Mouse (Mus musculus) limb, embryonic 15.5 days (tissue): ENCODE data around the gene Dhx58. TPM values are rescaled to one million over a fixed set of nuclear protein-coding genes. Genes with fewer than 3 reads are reported as not detected.

Experiments
- ATAC-seq: fragments of 200-750 bp; cut with Nextera tagmentation; 2 replicates; pipeline ENCODE4 v1.8.0; 2017; ENCODE audit warnings: low read depth, moderate TSS enrichment; ENCODE audit not compliant: insufficient number of reproducible peaks, low FRiP score, low TSS enrichment
- H3K27ac ChIP-seq: fragments of 300-500 bp; sonication (generic); 2 replicates; pipeline ENCODE4 v1.5.1; 2015; ENCODE audit warnings: moderate library complexity, mild to moderate bottlenecking, inconsistent platforms
- H3K27me3 ChIP-seq: fragments of 300-500 bp; sonication (generic); 2 replicates; pipeline ENCODE4 v1.6.1; 2015; ENCODE audit warnings: inconsistent platforms
- H3K36me3 ChIP-seq: fragments of 300-500 bp; sonication (generic); 2 replicates; pipeline ENCODE4 v1.6.1; 2015; ENCODE audit warnings: inconsistent platforms
- H3K4me1 ChIP-seq: fragments of 300-500 bp; sonication (generic); 2 replicates; pipeline ENCODE4 v1.6.1; 2015; ENCODE audit warnings: inconsistent platforms
- H3K4me2 ChIP-seq: fragments of 300-500 bp; sonication (generic); 2 replicates; pipeline ENCODE4 v1.6.1; 2015; ENCODE audit warnings: mild to moderate bottlenecking, inconsistent platforms
- H3K4me3 ChIP-seq: fragments of 300-500 bp; sonication (generic); 2 replicates; pipeline ENCODE4 v1.5.1; 2015; ENCODE audit warnings: mild to moderate bottlenecking, inconsistent platforms
- H3K9ac ChIP-seq: fragments of 300-500 bp; sonication (generic); 2 replicates; pipeline ENCODE4 v1.6.1; 2015; ENCODE audit warnings: inconsistent platforms
- H3K9me3 ChIP-seq: fragments of 300-500 bp; sonication (generic); 2 replicates; pipeline ENCODE4 v1.6.1; 2016; ENCODE audit warnings: inconsistent platforms
- WGBS: fragments of 180-500 bp; shearing (Covaris S2); methylation state at CpG from one replicate; pipeline ENCODE4 v1.1.7; 2015; 5-methylcytosine and 5-hydroxymethylcytosine counted together
- polyA plus RNA-seq: library from polyadenylated mRNA; unstranded; fragments of >200 nt; fragmentation: Nextera tagmentation; extraction: Ambion mirVana; gene quantifications from 2 replicates; pipeline ENCODE4 v1.2.1, GENCODE M21; 2015

Dhx58 gene
- polyA plus RNA-seq, 1 experiment from 2014 or later, result 2.9 TPM

- Histone ChIP-seq H3K9me3 (no peaks in the 10 kb centered on the region), H3K4me1 (peaks cover 39% of the 10 kb centered on the region), H3K27me3 (no peaks in the 10 kb centered on the region), H3K36me3 (peaks cover 38% of the 10 kb centered on the region), H3K4me2 (no peak overlapping the region), H3K9ac (no peak overlapping the region), H3K4me3 (no peak overlapping the region), H3K27ac (peak overlapping the region; percentile 75)
- no peak for ATAC-seq
- 62% methylated on average over 4 of the region's 4 CpGs for WGBS
Measured at GRCm38 (mm10) chr11:100721254-100721653, 17.2 kb upstream of the Dhx58 start.

- Histone ChIP-seq H3K4me2 (no peak overlapping the region), H3K36me3 (peaks cover 46% of the 10 kb centered on the region), H3K4me3 (no peak overlapping the region), H3K27ac (no peak overlapping the region; the same call in 1 of the 2 replicates), H3K4me1 (peaks cover 38% of the 10 kb centered on the region), H3K27me3 (no peaks in the 10 kb centered on the region), H3K9me3 (no peaks in the 10 kb centered on the region), H3K9ac (no peak overlapping the region; the same call in 1 of the 2 replicates)
- no peak for ATAC-seq
- WGBS, result 71% methylated on average over 5 of the region's 5 CpGs
Measured at GRCm38 (mm10) chr11:100720345-100720744, 16.3 kb upstream of the Dhx58 start.

GRCm38 (mm10) chr11:100719893-100720292 lies 15.8 kb upstream of the Dhx58 start:
- peaks cover 50% of the 10 kb centered on the region for H3K36me3 ChIP-seq
- 88% methylated on average over 11 of the region's 11 CpGs for WGBS

GRCm38 (mm10) chr11:100719312-100719711 lies 15.2 kb upstream of the Dhx58 start:
- peaks cover 52% of the 10 kb centered on the region for H3K36me3 ChIP-seq
- H3K4me3 ChIP-seq, result no peak overlapping the region
- 73% methylated on average over 3 of the region's 3 CpGs for WGBS
- no peak overlapping the region for H3K27ac ChIP-seq
- no peaks in the 10 kb centered on the region for H3K9me3 ChIP-seq
- H3K4me1 ChIP-seq, result peaks cover 33% of the 10 kb centered on the region
- no peaks in the 10 kb centered on the region for H3K27me3 ChIP-seq
- H3K4me2 ChIP-seq, result no peak overlapping the region
- ATAC-seq, result no peak
- no peak overlapping the region for H3K9ac ChIP-seq

More at GRCm38 (mm10) chr11:100719893-100720292, 15.8 kb upstream of the Dhx58 start:
- no peaks in the 10 kb centered on the region for H3K9me3 ChIP-seq
- H3K9ac ChIP-seq, result no peak overlapping the region
- no peak overlapping the region for H3K27ac ChIP-seq
- no peak overlapping the region for H3K4me3 ChIP-seq
- H3K4me2 ChIP-seq, result no peak overlapping the region
- no peaks in the 10 kb centered on the region for H3K27me3 ChIP-seq
- ATAC-seq, result no peak
- H3K4me1 ChIP-seq, result peaks cover 34% of the 10 kb centered on the region

- no peak overlapping the region for H3K4me2 ChIP-seq
- no peaks in the 10 kb centered on the region for H3K27me3 ChIP-seq
- 88% methylated on average over 4 of the region's 4 CpGs for WGBS
- no peak for ATAC-seq
- H3K9ac ChIP-seq, result no peak overlapping the region
- H3K36me3 ChIP-seq, result peaks cover 52% of the 10 kb centered on the region
- H3K27ac ChIP-seq, result no peak overlapping the region
- H3K4me1 ChIP-seq, result peaks cover 38% of the 10 kb centered on the region
- H3K4me3 ChIP-seq, result no peak overlapping the region
- H3K9me3 ChIP-seq, result no peaks in the 10 kb centered on the region
Measured at GRCm38 (mm10) chr11:100718866-100719265, 14.8 kb upstream of the Dhx58 start.

- no peak overlapping the region for H3K9ac ChIP-seq
- ATAC-seq, result no peak
- peaks cover 52% of the 10 kb centered on the region for H3K36me3 ChIP-seq
- no peaks in the 10 kb centered on the region for H3K9me3 ChIP-seq
- no peak overlapping the region for H3K4me3 ChIP-seq
- 81% methylated on average over 7 of the region's 7 CpGs for WGBS
- H3K4me2 ChIP-seq, result no peak overlapping the region
- peaks cover 42% of the 10 kb centered on the region for H3K4me1 ChIP-seq
- H3K27ac ChIP-seq, result no peak overlapping the region
- H3K27me3 ChIP-seq, result no peaks in the 10 kb centered on the region
Measured at GRCm38 (mm10) chr11:100718462-100718861, 14.4 kb upstream of the Dhx58 start.

- Histone ChIP-seq H3K36me3 (peaks cover 52% of the 10 kb centered on the region), H3K4me3 (no peak overlapping the region), H3K9me3 (no peaks in the 10 kb centered on the region), H3K27ac (no peak overlapping the region), H3K4me2 (no peak overlapping the region), H3K27me3 (no peaks in the 10 kb centered on the region), H3K9ac (no peak overlapping the region), H3K4me1 (peaks cover 44% of the 10 kb centered on the region)
- WGBS, result 86% methylated on average over 3 of the region's 3 CpGs
- ATAC-seq, result no peak
Measured at GRCm38 (mm10) chr11:100716649-100717048, 12.6 kb upstream of the Dhx58 start.

- Histone ChIP-seq H3K4me3 (no peak overlapping the region), H3K36me3 (peaks cover 56% of the 10 kb centered on the region), H3K9me3 (no peaks in the 10 kb centered on the region), H3K27me3 (no peaks in the 10 kb centered on the region), H3K4me1 (peaks cover 38% of the 10 kb centered on the region), H3K9ac (no peak overlapping the region), H3K27ac (no peak overlapping the region), H3K4me2 (no peak overlapping the region)
- 88% methylated on average over 6 of the region's 6 CpGs for WGBS
- no peak for ATAC-seq
Measured at GRCm38 (mm10) chr11:100714948-100715347, 10.9 kb upstream of the Dhx58 start.

- H3K9ac ChIP-seq, result peak overlapping the region; percentile 7; the same call in 1 of the 2 replicates
- no peaks in the 10 kb centered on the region for H3K27me3 ChIP-seq
- H3K27ac ChIP-seq, result peak overlapping the region; percentile 63
- H3K4me2 ChIP-seq, result peak overlapping the region; percentile 54; the same call in 1 of the 2 replicates
- H3K4me1 ChIP-seq, result peaks cover 34% of the 10 kb centered on the region
- 47% methylated on average over 6 of the region's 6 CpGs for WGBS
- H3K9me3 ChIP-seq, result no peaks in the 10 kb centered on the region
- ATAC-seq, result no peak
- H3K36me3 ChIP-seq, result peaks cover 57% of the 10 kb centered on the region
- H3K4me3 ChIP-seq, result no peak overlapping the region
Measured at GRCm38 (mm10) chr11:100714534-100714915, 10.5 kb upstream of the Dhx58 start.

- ATAC-seq, result no peak
- H3K36me3 ChIP-seq, result peaks cover 57% of the 10 kb centered on the region
- H3K27me3 ChIP-seq, result no peaks in the 10 kb centered on the region
- no peaks in the 10 kb centered on the region for H3K9me3 ChIP-seq
- peak within 1 kb of the TSS; percentile 54 for H3K4me2 ChIP-seq
- H3K4me3 ChIP-seq, result peak within 1 kb of the TSS; percentile 27
- WGBS, result 9% methylated on average over 38 of the region's 38 CpGs
- peaks cover 31% of the 10 kb centered on the region for H3K4me1 ChIP-seq
- H3K9ac ChIP-seq, result peak within 1 kb of the TSS; percentile 7; the same call in 1 of the 2 replicates
- peak within 1 kb of the TSS; percentile 63 for H3K27ac ChIP-seq
Measured at GRCm38 (mm10) chr11:100713735-100714533, 9.9 kb upstream of the Dhx58 start, which contains the start of gene Hspb9. TSS of gene Hspb9 (plus strand) at chr11:100713850.

GRCm38 (mm10) chr11:100713174-100713573 lies 9.1 kb upstream of the Dhx58 start:
- H3K4me3 ChIP-seq, result 0 out of 2 replicates have a peak overlapping the region, but pooled peaks have one; percentile 27
- H3K4me1 ChIP-seq, result peaks cover 31% of the 10 kb centered on the region
- ATAC-seq, result no peak
- H3K27ac ChIP-seq, result no peak overlapping the region; the same call in 1 of the 2 replicates
- H3K27me3 ChIP-seq, result no peaks in the 10 kb centered on the region
- no peak overlapping the region for H3K9ac ChIP-seq
- H3K36me3 ChIP-seq, result peaks cover 57% of the 10 kb centered on the region
- WGBS, result 70% methylated on average over 4 of the region's 4 CpGs
- peak overlapping the region; percentile 54 for H3K4me2 ChIP-seq
- no peaks in the 10 kb centered on the region for H3K9me3 ChIP-seq
